Mouse (Mus musculus) bone marrow, adult 2 months (tissue): Measurements from ENCODE around the gene Etfdh.

Experiments
- CTCF ChIP-seq: fragments of 200-500 bp; IDR thresholded peaks from 2 replicates; pipeline ENCODE4 v1.5.1; 2011; ENCODE audit warnings: low read length, control low read depth; ENCODE audit not compliant: control insufficient read depth, insufficient read depth
- POLR2A ChIP-seq: fragments of 200-500 bp; IDR thresholded peaks from 2 replicates; pipeline ENCODE4 v1.6.1; 2011; ENCODE audit warnings: low read depth, mild to moderate bottlenecking, control low read depth, low read length, borderline replicate concordance; ENCODE audit not compliant: control insufficient read depth

DNA sequence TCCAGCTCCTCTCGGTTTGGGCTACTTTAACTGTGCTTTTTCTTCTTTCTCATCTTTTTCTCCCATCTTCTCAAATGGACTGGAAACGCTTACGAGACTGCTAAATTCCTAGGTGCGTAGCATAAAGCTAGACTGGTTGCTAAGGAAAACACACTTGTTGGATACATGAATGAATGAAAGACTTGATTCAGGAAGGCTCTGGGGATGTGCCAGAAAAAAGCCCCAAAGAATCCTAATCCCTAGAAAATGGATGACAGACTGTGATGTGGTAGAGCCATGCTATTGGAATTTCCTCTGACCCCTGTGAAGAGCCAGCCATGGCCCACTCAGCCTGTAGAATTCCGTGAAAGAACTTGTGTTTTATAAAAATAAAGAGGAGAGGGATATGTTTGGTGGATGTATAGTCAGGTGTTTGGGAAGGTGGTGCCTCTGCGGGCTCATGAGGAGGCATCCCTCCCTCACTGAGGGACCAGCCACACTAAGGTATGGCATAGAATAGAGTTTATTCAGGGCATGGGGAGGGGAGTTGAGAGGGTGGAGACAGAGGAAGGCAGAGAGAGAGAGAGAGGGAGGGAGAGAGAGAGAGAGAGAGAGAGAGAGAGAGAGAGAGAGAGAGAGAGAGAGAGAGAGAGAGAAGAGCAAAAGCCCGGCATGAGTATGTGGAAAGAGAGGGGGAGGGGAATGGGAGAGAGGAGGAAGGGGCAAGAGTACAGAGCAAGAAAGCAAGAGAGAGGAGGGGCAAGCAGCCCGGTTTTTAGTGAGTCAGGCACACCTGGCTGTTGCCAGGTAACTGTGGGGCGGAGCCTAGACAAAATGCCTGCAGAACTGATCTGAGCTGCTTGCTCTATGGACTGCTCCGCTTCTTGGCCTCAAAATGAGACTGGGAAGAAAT, 53.5 kb downstream of the Etfdh start:
- no peak for TF ChIP-seq CTCF
- no peak for TF ChIP-seq POLR2A
